Mouse (Mus musculus) heart, postnatal 4 days (tissue): ENCODE measurements around the gene Gm9603. TPM values are rescaled to one million over a fixed set of nuclear protein-coding genes. Genes with fewer than 3 reads are reported as not detected.
"Not testable (repeated sequence)": the region's sequence is repeated elsewhere in the genome, so short reads cannot be mapped to it uniquely, and the experiment has no call there.

Experiments
- DNase-seq: peaks from one replicate; pipeline ENCODE4 v3.0.0; 2021
- total RNA-seq, 2 experiments: library from RNA; stranded (reverse); gene quantifications; 2 replicates each; pipeline ENCODE4 v1.2.3; 2021

Gene Gm9603
- total RNA-seq = not detected

GRCm38 (mm10) chr14:5687357-5687756, at the start of gene Gm9603:
Gene Gm9603 (minus strand): TSS chr14:5687457.
- not testable (repeated sequence) for DNase-seq

- DNase-seq = not testable (repeated sequence)
Observed at GRCm38 (mm10) chr14:5632928-5633327, 54.3 kb downstream of the Gm9603 start, which contains the start of gene Gm8265. Gene Gm8265 (minus strand): TSS chr14:5633028.

Other genes with a start within 250 kb of the Gm9603 start
- 1 to 10 TPM; 1.8 to 1.9 TPM for gene Gm3194, start 232.0 kb downstream of the Gm9603 start, total RNA-seq
- not detected for gene Gm8246, start 209.6 kb downstream of the Gm9603 start, total RNA-seq
- not detected for gene Gm3187, start 203.2 kb downstream of the Gm9603 start, total RNA-seq
- gene Gm3488, start 185.8 kb downstream of the Gm9603 start, total RNA-seq = under 1 TPM; 0.57 to 0.68 TPM
- not detected for gene Gm3532, start 149.0 kb downstream of the Gm9603 start, total RNA-seq
- gene Gm8265, start 54.4 kb downstream of the Gm9603 start, total RNA-seq = not detected
- gene Gm3373, start 54.1 kb upstream of the Gm9603 start, total RNA-seq = under 1 TPM; 0.19 to 0.77 TPM
- gene Gm3383, start 120.5 kb upstream of the Gm9603 start, total RNA-seq = 1 to 10 TPM; 1.8 to 1.9 TPM
- gene Gm3424, start 142.9 kb upstream of the Gm9603 start, total RNA-seq = not detected
- 1 to 10 TPM; 1.1 to 1.4 TPM for gene Gm8237, start 192.9 kb upstream of the Gm9603 start, total RNA-seq